Mouse (Mus musculus): Measurements from ENCODE around the gene Lpar4.
A peak's percentile ranks its signal among the peaks of the same experiment; 100 is the strongest.

Gene Lpar4

DNA sequence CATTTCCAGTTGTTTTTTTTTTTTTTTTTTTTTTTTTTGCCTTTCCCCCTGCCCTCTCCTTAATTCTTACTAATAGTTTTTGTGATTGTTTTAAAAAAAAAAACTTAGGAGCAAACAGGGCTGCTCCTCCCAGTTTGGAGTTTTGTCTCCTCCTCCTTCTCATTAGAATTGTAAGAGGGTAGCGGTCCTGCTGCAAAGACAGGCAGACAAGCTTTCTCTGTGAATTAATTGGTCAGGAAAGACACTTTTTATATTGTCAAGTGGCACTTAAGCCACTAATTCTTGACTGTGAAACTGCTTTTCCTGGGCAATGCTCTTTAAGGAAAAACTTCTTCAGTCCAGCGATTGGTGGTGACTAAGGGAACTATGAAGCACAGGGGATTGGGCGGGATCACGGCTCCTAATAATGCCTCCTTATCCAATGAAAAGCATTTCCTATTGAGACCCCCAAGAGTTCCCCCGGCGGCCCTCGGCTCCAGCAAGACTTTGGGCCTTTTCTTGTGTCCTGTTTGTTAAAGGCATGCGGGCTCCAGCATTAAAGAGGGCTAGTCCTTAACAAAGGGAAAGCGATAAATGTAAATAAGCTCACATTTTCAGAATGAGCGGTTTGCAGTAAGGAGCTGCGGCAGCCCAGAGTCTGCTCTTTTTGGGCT is at the start of gene Lpar4:
TSS of gene Lpar4 (plus strand) at position 451 of the 653 bp plus-strand sequence.
- peak; percentile 65 for DNase-seq

DNA sequence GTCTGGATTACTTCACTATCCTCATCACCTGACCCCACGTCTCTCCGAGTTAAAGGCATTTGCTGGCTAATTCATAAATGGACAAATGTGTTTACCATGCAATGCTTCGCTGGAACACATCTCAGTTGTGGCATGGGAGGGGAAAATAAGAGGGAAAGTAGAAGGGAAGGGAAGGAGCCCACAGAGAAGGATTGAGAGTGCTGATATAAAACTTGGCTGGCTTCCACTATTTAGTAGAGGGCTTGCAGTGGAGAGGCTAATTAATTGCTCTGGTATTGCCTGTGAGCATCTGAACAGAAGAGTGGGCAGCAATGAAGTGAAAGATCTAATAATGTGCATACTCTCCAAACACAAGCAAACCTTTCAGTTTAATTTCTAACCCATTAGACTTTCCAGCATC is 49.0 kb upstream of the Lpar4 start:
- no peak for DNase-seq

DNA sequence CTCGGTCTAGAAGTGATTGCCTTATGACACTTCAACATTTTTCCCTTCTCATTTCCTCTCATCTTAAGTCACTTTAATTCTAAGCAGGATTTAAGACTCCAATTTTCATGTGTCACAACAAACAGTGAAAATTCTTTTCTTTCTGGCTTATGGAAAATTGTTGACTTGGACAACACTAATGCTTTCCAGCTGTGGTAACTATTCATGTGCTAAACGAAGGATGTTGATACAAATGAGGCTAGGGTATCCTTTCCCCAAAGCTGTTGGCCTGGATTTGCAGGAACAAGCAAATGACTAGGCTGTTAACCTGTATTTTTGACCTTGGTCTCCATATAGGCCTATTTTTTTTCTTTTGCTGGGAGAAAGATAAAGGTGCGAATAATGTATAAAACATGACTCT is 48.5 kb upstream of the Lpar4 start:
- no peak for DNase-seq

DNA sequence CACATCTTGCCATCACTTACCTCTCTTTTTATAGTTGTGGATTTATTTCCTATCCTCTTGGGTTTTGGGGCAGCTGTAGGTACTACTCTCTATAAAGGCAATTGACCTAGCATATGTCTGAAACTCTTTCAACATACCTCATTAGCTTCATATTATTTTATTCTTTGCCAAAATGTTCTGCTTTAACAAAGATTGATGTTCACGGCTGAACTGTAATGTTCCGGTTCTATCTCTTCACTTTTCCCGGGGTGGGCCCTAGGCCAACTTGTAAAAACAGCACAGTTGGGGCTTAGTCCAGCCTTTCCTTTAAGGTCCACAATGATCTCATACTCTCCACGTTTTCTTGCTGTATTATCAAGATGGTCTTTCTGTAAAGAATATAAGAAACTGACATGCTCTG is 48.1 kb upstream of the Lpar4 start:
- DNase-seq, result peak; percentile 20

DNA sequence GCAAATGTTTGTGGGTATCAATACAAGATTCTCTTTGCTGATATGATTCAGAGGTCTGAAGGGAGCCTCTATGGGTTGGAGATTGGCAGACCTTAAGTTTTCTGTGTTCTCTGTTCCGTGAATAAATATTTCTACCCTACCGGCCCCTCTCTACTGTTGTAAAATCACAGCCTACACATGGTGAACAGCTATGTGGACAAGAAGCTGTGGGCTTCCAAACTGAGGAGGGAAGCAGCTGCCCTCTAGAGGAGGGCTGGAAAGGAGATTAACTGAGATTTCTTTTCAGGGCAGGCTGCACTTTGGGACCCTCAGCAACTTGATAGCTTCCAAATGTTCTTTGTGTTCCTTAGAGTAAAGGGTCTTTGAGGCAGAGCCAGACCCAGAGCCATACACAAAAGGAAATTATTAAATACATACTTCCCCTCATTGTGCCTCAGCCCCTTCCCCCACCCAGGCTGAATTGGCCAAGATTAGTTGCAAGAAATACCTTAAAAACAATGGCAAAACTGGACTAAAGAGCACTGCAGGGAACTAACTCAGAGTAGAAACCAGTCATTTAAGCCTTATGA is 22.6 kb upstream of the Lpar4 start:
- no peak for DNase-seq

DNA sequence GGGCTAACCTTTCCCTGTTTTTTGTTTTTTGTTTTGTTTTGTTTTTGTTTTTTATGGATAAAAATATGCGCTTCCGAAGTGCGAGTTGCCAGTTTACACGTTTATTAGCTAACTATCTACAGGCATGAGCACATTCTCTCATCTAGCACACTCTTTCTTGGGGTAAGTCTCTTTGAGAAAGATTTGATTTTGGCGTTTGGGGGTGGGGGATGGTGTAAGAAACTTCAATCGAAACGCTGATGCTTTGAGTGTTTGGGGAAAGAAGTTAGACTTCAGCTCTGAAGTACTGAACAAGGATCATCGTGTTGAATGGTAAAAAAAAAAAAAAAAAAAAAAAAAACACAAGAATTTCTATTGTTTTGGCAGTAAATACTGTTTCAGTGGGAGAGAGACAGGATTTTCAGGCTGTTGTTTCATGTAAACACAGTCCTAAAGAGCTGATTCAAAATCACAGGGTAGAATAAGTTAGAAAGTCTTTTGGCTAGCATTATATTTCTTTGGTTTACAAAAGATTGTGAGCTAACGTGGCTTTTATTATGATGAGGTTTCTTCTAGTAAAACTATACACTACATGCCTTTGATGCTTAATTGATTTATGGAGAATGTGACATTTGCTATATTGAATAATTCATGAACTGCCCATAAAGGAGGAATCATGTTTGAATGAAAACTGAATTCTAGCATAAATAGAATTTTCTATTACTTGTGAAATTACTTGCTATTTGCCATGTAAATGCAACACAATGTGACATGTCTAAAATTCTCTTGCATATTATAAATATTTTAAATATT is 599 bp downstream of the Lpar4 start:
- DNase-seq, result no peak

DNA sequence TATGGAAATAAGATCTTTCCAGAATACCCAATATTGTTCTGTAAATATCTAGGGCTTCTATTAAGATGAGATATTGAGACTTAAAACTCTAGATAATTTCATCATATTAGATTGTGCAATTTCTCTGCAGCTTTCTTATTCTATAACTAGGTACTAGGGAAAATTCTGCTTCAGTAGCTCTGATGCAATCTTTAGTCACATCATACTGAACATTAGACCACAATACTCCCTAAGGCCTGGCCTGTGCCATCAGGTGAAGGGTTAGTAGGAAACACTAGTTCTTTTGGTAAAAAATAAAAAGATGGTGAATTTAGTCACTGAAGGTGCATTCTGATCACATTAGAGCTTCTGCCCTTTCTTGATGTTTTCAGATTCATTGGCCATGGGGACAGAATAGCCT is 4.1 kb downstream of the Lpar4 start:
- DNase-seq, result no peak

DNA sequence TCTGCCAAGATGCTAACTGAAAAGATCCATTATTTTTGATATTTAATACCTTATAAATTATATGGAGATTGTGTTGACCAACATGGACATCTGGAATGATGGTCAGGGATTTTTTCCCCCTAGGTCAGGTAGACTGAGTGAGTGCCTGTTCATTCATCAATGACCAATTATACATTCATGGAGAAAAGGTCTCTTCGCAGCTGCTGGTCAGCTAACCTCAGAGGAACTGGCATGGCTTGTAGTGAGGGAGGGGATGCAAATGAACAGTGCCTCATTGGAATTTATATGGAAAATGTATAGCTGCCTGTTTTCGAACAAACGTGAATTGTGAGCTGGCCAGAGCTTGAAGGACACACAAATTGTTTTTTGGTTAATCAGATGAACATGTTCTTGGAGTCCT is 18.9 kb downstream of the Lpar4 start:
- no peak for DNase-seq

DNA sequence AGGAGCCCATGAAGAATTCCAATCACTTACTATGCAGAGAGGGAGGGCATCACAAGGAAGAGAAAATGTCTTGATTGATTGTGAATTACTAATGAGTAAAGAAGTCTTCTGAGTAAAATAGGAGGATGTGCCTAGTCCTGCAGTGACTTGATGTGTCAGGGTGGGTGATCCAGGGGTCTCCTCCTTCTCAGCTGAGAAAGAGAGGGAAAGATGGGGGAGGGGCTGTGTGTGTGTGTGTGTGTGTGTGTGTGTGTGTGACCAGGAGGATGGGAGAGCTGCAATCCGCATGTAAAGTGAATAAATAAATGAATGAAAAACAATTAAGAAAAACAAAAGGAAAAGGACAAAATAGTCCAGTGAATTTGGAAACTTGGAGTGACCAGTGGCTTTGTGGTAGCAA is 30.1 kb downstream of the Lpar4 start:
- DNase-seq, result no peak

DNA sequence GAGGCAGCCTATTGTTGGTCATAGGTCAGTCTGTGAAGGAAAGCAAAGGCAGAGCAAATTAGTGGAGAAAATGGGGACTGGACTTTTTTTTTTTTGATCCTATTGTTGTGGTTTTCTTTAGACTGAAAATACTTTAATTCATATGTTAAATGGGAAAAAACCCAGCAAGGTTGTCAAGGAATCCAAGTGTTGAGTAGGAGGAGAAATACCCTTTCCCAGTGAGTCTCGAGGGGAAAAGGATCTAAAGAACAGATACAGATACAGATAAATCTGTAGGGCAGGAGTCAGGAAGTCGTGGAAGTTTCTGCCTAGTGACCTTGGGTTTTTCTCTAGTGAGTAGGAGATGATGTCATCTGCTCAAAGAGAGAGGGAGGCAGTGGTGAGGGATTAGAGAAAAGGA is 30.6 kb downstream of the Lpar4 start:
- no peak for DNase-seq

DNA sequence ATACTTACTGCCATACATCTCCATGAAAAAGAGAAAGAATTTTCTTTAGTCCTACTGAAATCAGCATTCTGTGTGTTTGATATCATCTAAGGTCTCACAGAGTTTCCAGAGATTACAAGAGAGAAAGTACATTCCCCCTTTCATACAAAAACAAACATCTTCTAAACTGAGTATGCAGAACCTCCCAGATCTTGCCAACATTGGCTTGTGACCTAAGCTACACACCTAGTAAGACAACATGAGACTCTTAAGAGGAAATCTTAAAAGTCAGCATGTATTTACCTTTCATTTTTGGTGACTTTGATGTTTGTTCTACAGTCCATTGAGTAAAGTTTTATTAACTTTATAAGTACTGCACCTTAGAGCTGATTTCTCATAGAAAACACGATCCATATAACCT is 33.4 kb downstream of the Lpar4 start:
- DNase-seq, result no peak

DNA sequence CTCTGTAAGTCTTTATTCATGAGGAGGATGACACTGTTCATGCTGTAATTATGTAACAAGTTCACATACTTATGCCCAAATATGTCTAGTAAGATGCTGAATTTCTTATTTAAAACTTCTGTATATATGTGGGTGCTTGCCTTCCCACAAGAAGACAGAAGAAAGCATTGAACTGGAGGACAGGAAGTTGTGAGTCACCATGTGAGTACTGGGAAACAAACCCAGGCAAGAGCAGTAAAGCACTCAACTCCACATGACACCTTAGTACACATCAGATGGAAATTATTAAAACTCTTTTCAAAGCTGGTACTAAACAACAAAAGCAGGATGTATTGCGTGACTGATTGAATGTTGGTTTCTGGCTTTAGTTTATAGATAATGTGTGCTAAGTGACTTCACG is 41.8 kb downstream of the Lpar4 start:
- DNase-seq, result no peak

DNA sequence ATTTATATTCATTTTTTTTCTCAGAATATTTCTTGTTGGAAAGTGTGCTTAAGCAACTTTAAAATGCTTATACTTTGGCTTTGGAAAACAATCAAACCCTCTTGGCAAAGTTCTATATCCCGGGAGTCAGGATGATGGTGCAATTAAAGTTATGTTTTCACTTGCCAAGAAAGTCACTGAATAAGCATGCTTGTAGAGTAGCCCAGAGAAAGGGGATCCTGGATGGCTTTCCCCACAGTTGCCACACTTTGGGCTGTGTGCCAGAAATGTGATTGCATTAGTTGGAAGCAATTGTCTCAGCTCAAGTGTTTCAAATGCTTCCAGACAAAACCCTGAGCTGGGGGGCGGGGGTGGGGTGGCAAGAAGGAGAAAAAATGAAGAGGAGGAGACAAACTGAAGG is 43.9 kb downstream of the Lpar4 start:
- peak; percentile 11 for DNase-seq

Measured in kidney, postnatal 10 days (tissue).